Mouse (Mus musculus) heart, embryonic 16.5 days (tissue): ENCODE results near the gene Gm29133. TPM values are rescaled to one million over a fixed set of nuclear protein-coding genes. Genes with fewer than 3 reads are reported as not detected.

Experiments
- ATAC-seq: fragments of 200-750 bp; cut with Nextera tagmentation; replicated peaks from 2 replicates; pipeline ENCODE4 v1.8.0; 2017; ENCODE audit warnings: moderate number of reproducible peaks; ENCODE audit not compliant: insufficient read depth, low FRiP score; ENCODE audit errors: extremely low read depth
- H3K27ac ChIP-seq: fragments of 300-500 bp; sonication (generic); 2 replicates; pipeline ENCODE4 v1.5.1; 2014; ENCODE audit warnings: mild to moderate bottlenecking, low read length, control low read depth, moderate library complexity
- H3K27me3 ChIP-seq: fragments of 300-500 bp; sonication (generic); 2 replicates; pipeline ENCODE4 v1.6.1; 2014; ENCODE audit warnings: low read length, mixed read lengths; ENCODE audit not compliant: control insufficient read depth, insufficient read depth
- H3K36me3 ChIP-seq: fragments of 300-500 bp; sonication (generic); 2 replicates; pipeline ENCODE4 v1.6.1; 2014; ENCODE audit not compliant: control insufficient read depth, insufficient read depth
- H3K4me1 ChIP-seq: fragments of 300-500 bp; sonication (generic); 2 replicates; pipeline ENCODE4 v1.6.1; 2014; ENCODE audit warnings: low read length, mixed read lengths; ENCODE audit not compliant: control insufficient read depth, insufficient read depth
- H3K4me2 ChIP-seq: fragments of 300-500 bp; sonication (generic); 2 replicates; pipeline ENCODE4 v1.6.1; 2014; ENCODE audit warnings: low read depth, mild to moderate bottlenecking, control low read depth, low read length
- H3K4me3 ChIP-seq: fragments of 300-500 bp; sonication (generic); 2 replicates; pipeline ENCODE4 v1.5.1; 2014; ENCODE audit warnings: mild to moderate bottlenecking, control low read depth, low read length
- H3K9ac ChIP-seq: fragments of 300-500 bp; sonication (generic); 2 replicates; pipeline ENCODE4 v1.6.1; 2014; ENCODE audit warnings: low read length, control low read depth
- H3K9me3 ChIP-seq: fragments of 300-500 bp; sonication (generic); replicated peaks from 2 replicates; pipeline ENCODE4 v1.6.1; 2016; ENCODE audit warnings: low read length; ENCODE audit not compliant: control insufficient read depth
- WGBS: fragments of 180-500 bp; shearing (Covaris S2); extraction: QIAGEN DNeasy Blood & Tissue Kit; methylation state at CpG from one replicate; pipeline ENCODE4 v1.1.7; 2014; 5-methylcytosine and 5-hydroxymethylcytosine counted together
- polyA plus RNA-seq: library from polyadenylated mRNA; unstranded; fragments of >200 nt; fragmentation: Nextera tagmentation; extraction: Ambion mirVana; gene quantifications from 2 replicates; pipeline ENCODE4 v1.2.1, GENCODE M21; 2015

Gm29133 gene
- polyA plus RNA-seq, result not detected in 2 replicates

GRCm38 (mm10) chr3:75747897-75748296, at the start of gene Gm29133:
Gene Gm29133 (plus strand): TSS chr3:75748197.
- Histone ChIP-seq H3K9me3 (no peaks in the 10 kb centered on the region), H3K36me3 (no peaks in the 10 kb centered on the region), H3K4me3 (no peak within 1 kb of the TSS), H3K4me1 (no peaks in the 10 kb centered on the region), H3K27me3 (no peaks in the 10 kb centered on the region), H3K27ac (no peak within 1 kb of the TSS), H3K9ac (no peak within 1 kb of the TSS), H3K4me2 (no peak within 1 kb of the TSS)
- 54% methylated on average over 5 of the region's 5 CpGs for WGBS
- ATAC-seq, result no peak

DNA sequence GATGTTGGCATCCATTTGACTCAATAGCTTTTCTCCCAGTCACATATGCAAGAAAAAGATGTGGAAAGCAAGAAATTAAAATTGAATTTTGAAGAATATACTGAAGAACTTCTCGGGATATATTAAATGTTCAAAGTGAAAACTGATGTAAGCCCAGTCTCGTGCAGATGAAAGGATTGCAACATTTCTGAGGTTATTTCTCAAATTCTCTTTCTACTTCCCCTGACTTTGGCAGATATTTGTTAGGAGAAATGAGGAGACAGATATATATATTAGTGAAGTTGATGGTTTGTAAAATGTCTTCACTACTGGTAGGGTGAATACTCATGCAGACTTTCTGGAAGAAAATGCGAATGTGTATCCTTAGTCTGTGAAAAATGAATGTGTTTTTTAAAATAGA, 48.9 kb upstream of the Gm29133 start:
- Histone ChIP-seq H3K9ac (no peak overlapping the region), H3K4me3 (no peak overlapping the region), H3K27me3 (no peaks in the 10 kb centered on the region), H3K4me1 (peaks cover 10% of the 10 kb centered on the region), H3K9me3 (no peaks in the 10 kb centered on the region), H3K36me3 (no peaks in the 10 kb centered on the region), H3K4me2 (no peak overlapping the region), H3K27ac (no peak overlapping the region)
- ATAC-seq, result no peak
- WGBS, result 84% methylated on average over 3 of the region's 3 CpGs

DNA sequence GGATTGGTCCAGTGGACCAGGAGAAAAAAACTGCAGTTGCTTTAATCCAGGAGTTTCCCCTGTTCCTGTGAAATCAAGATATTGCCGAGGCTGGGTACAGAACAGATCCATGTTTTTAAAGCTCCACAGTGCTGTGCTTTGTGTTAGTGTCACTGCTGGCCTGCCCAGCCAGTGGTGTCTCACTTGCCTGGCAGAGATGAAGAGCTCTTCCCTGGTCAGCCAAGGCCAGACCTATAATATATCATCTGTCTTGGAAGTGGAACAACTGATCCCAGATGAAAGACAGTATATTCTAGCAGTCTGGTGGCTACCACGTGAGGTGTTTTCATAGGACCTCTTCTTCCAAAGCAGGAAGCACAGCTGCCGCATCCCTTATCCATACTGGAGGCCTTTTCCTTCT, 46.7 kb upstream of the Gm29133 start:
- H3K4me2 ChIP-seq, result no peak overlapping the region
- no peak overlapping the region for H3K9ac ChIP-seq
- no peak for ATAC-seq
- peaks cover 6% of the 10 kb centered on the region for H3K4me1 ChIP-seq
- H3K36me3 ChIP-seq, result no peaks in the 10 kb centered on the region
- no peaks in the 10 kb centered on the region for H3K27me3 ChIP-seq
- no peak overlapping the region for H3K27ac ChIP-seq
- no peaks in the 10 kb centered on the region for H3K9me3 ChIP-seq
- H3K4me3 ChIP-seq, result no peak overlapping the region
- WGBS, result 66% methylated on average over 3 of the region's 3 CpGs

DNA sequence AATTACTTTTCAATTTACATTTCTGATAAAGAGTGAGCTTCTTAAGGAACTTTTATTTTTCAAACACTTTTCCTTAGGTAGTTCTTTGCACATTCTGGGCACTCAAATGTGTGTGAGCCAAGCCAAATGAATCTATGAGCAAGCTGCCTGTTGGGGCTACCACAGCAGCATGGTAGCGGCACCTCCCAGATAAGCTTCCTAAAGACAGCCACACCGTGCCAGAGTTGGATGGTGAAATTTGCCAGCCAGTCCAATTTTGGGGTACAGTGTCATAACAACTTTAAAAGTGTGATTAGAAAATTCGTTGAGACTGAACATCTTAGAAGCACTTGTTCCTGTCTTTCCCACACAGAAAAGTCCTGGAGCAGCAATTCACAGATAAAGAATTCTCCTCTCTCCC, 41.5 kb upstream of the Gm29133 start:
- Histone ChIP-seq H3K36me3 (no peaks in the 10 kb centered on the region), H3K27me3 (no peaks in the 10 kb centered on the region), H3K27ac (no peak overlapping the region), H3K4me3 (no peak overlapping the region), H3K9ac (no peak overlapping the region), H3K9me3 (no peaks in the 10 kb centered on the region), H3K4me2 (no peak overlapping the region), H3K4me1 (no peaks in the 10 kb centered on the region)
- 59% methylated on average over 3 of the region's 3 CpGs for WGBS
- ATAC-seq, result no peak

DNA sequence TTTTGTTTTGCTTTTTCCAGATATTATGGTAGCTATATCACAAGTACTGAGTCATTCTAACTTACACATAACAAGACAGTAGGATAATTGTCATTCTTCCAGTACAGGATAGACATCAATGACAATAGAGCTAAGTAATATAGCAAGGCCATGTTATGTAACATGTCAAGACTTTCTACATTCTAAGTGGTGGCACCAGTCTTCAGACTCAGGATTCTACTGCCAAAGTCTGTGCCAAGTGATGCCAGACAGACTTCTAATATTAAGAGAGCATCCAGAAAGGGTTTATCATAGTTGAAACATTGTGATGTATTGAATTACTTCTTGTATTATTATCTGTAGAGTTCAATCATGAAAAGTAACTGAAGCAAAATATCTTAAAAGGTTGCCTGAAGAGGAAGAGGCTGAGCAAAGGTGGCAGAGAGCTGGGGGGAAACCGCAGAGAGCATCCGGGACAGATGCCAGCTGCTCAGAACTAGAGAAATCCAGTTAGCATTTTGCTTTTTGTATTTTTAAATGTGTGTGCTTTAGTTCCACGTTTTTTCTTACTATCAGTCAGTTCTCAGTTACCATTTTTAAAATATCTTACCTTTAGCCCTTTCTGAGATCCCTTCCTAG, 34.2 kb upstream of the Gm29133 start:
- no peak overlapping the region for H3K4me2 ChIP-seq
- WGBS, result 70% methylated on average over 3 of the region's 3 CpGs
- no peak overlapping the region for H3K4me3 ChIP-seq
- H3K27me3 ChIP-seq, result no peaks in the 10 kb centered on the region
- ATAC-seq, result no peak
- H3K4me1 ChIP-seq, result no peaks in the 10 kb centered on the region
- no peaks in the 10 kb centered on the region for H3K36me3 ChIP-seq
- H3K9me3 ChIP-seq, result no peaks in the 10 kb centered on the region
- H3K27ac ChIP-seq, result no peak overlapping the region
- no peak overlapping the region for H3K9ac ChIP-seq

DNA sequence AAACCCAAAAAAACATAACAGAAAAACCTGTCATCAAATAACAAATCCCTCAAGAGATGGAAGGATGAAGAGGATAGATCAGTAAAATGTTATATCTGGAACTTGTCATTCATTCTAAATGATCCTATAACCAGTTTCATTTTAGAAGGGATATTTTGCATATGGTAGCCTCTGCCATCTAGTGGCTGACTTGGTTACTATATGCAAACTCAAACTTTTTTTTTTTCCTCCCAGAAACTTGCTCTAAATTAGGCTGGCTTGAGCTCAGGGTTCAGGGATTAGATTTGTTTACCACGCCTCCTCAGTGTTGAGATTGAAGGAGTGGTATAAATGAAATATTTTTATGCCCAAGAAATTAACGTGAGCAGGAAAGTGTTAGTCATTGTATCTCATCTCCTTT, 27.3 kb upstream of the Gm29133 start:
- Histone ChIP-seq H3K27me3 (no peaks in the 10 kb centered on the region), H3K9ac (no peak overlapping the region), H3K4me2 (no peak overlapping the region), H3K4me1 (no peaks in the 10 kb centered on the region), H3K27ac (no peak overlapping the region), H3K4me3 (no peak overlapping the region), H3K36me3 (no peaks in the 10 kb centered on the region), H3K9me3 (no peaks in the 10 kb centered on the region)
- 24% methylated on average over 2 of the region's 2 CpGs for WGBS
- ATAC-seq, result no peak

- Histone ChIP-seq H3K9ac (no peak overlapping the region), H3K4me1 (no peaks in the 10 kb centered on the region), H3K4me2 (no peak overlapping the region), H3K4me3 (no peak overlapping the region), H3K27ac (no peak overlapping the region), H3K27me3 (no peaks in the 10 kb centered on the region), H3K9me3 (no peaks in the 10 kb centered on the region), H3K36me3 (no peaks in the 10 kb centered on the region)
- no peak for ATAC-seq
- 70% methylated on average over 3 of the region's 3 CpGs for WGBS
Observed at GRCm38 (mm10) chr3:75730982-75731600, 16.9 kb upstream of the Gm29133 start.

- no peaks in the 10 kb centered on the region for H3K27me3 ChIP-seq
- no peaks in the 10 kb centered on the region for H3K4me1 ChIP-seq
- no peaks in the 10 kb centered on the region for H3K36me3 ChIP-seq
- H3K9ac ChIP-seq, result no peak overlapping the region
- no peak overlapping the region for H3K4me2 ChIP-seq
- 66% methylated on average over 4 of the region's 4 CpGs for WGBS
- H3K9me3 ChIP-seq, result no peaks in the 10 kb centered on the region
- H3K27ac ChIP-seq, result no peak overlapping the region
- no peak for ATAC-seq
- no peak overlapping the region for H3K4me3 ChIP-seq
Observed at GRCm38 (mm10) chr3:75743664-75744437, 4.1 kb upstream of the Gm29133 start.

DNA sequence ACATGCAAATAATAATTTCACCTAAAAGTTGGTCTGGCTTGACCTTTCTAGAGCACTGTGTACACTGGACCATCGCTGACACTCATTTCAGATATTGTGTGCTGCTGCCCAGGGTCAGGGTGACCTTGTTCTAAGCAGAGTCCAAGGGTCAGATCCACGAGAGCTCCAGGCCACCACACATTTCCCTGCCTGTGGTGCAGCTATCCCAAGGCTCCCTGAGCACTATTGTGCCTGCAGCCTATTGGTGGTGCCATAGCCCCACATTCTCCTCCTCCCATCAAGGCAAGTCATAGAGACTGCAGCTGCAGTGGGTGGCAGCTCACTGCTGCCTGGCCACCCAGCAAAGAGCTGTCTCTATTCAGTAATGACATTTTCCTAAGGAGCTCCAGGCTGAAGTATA, 2.7 kb upstream of the Gm29133 start:
- H3K27me3 ChIP-seq, result no peaks in the 10 kb centered on the region
- WGBS, result 66% methylated on average over 2 of the region's 2 CpGs
- no peaks in the 10 kb centered on the region for H3K36me3 ChIP-seq
- H3K4me2 ChIP-seq, result no peak overlapping the region
- H3K4me3 ChIP-seq, result no peak overlapping the region
- H3K9ac ChIP-seq, result no peak overlapping the region
- H3K9me3 ChIP-seq, result no peaks in the 10 kb centered on the region
- no peaks in the 10 kb centered on the region for H3K4me1 ChIP-seq
- no peak overlapping the region for H3K27ac ChIP-seq
- ATAC-seq, result no peak
